Comparison of ENCODE assay signal across 20 mouse cellular contexts in genomic region chr11:103883793-103884192, GRCm38 (mm10).
DNase-seq lines count a peak whose midpoint lies in the region; ATAC-seq and TF ChIP-seq lines count a peak whose summit lies in the region.
"Had no signal": no experiment of that assay in that cellular context is flagged by ENCODE, and none has a peak within 500 bp of the region (broad histone marks: within the 10 kb centered on the region; RNA-seq: fewer than 3 reads in every experiment).

No protein-coding gene starts in this region.

- TF ChIP-seq CTCF in midbrain, postnatal 0 days (IDR thresholded peaks at IDR 0.05) = no peak

- peaks cover 26% of the 10 kb centered on the region for H3K4me1 ChIP-seq in hindbrain, embryonic 10.5 days (replicated peaks)
- peaks cover 8% of the 10 kb centered on the region for H3K4me1 ChIP-seq in hindbrain, embryonic 16.5 days (ENCODE audit: control insufficient read depth, insufficient read depth, low read depth, low read length)
- peaks cover 14% of the 10 kb centered on the region for H3K4me1 ChIP-seq in midbrain, embryonic 11.5 days (ENCODE audit: control insufficient read depth, insufficient read depth, low read length)
- H3K4me1 ChIP-seq in midbrain, postnatal 0 days (ENCODE audit: insufficient read depth, low read length) = peaks cover 13% of the 10 kb centered on the region
- peaks cover 23% of the 10 kb centered on the region for H3K4me1 ChIP-seq in midbrain, embryonic 16.5 days (ENCODE audit: control insufficient read depth, insufficient read depth, low read length)

- no peak for ATAC-seq in hindbrain, embryonic 16.5 days
- no peak for ATAC-seq in midbrain, embryonic 11.5 days (ENCODE audit: low FRiP score)
- no peak for ATAC-seq in midbrain, postnatal 0 days (ENCODE audit: low FRiP score)
- ATAC-seq in midbrain, embryonic 16.5 days = no peak
- ATAC-seq: activated CD4-positive, CD25-positive, alpha-beta regulatory T cell, adult 4 months; forebrain, postnatal 0 days; Patski had no signal

- no peaks in the 10 kb centered on the region for H3K9me3 ChIP-seq in hindbrain, embryonic 10.5 days
- no peaks in the 10 kb centered on the region for H3K9me3 ChIP-seq in hindbrain, embryonic 16.5 days (ENCODE audit: control insufficient read depth, low read length)
- H3K9me3 ChIP-seq in midbrain, embryonic 11.5 days (ENCODE audit: control insufficient read depth, low read length) = no peaks in the 10 kb centered on the region
- H3K9me3 ChIP-seq in midbrain, postnatal 0 days (ENCODE audit: low read length) = no peaks in the 10 kb centered on the region
- H3K9me3 ChIP-seq in midbrain, embryonic 16.5 days (replicated peaks; ENCODE audit: control insufficient read depth, low read length, poor library complexity, severe bottlenecking) = no peaks in the 10 kb centered on the region
- H3K9me3 ChIP-seq: forebrain, embryonic 13.5 days; heart, embryonic 12.5 days; hindbrain, embryonic 12.5 days had no signal

- no peak overlapping the region for H3K9ac ChIP-seq in hindbrain, embryonic 16.5 days (ENCODE audit: low read depth, low read length)
- no peak overlapping the region for H3K9ac ChIP-seq in midbrain, embryonic 11.5 days (ENCODE audit: low read length)
- no peak overlapping the region for H3K9ac ChIP-seq in midbrain, postnatal 0 days (replicated peaks; ENCODE audit: low read length, poor library complexity, severe bottlenecking)
- H3K9ac ChIP-seq in midbrain, embryonic 16.5 days (ENCODE audit: low read depth, low read length) = no peak overlapping the region
- H3K9ac ChIP-seq: forebrain, postnatal 0 days; heart, embryonic 12.5 days; hindbrain, embryonic 12.5 days had no signal

- peak overlapping the region; percentile 83; the same call in 1 of the 2 replicates for H3K27ac ChIP-seq in hindbrain, embryonic 10.5 days
- no peak overlapping the region for H3K27ac ChIP-seq in hindbrain, embryonic 16.5 days (ENCODE audit: low read depth, low read length)
- H3K27ac ChIP-seq in midbrain, embryonic 11.5 days (ENCODE audit: low read depth, low read length) = no peak overlapping the region
- no peak overlapping the region for H3K27ac ChIP-seq in midbrain, postnatal 0 days (ENCODE audit: low read depth, low read length)
- H3K27ac ChIP-seq in midbrain, embryonic 16.5 days (ENCODE audit: low read length) = peak overlapping the region; percentile 82
- H3K27ac ChIP-seq: forebrain, embryonic 13.5 days; heart, adult 2 months had no signal

- H3K4me2 ChIP-seq in hindbrain, embryonic 16.5 days (ENCODE audit: low read length) = no peak overlapping the region
- no peak overlapping the region for H3K4me2 ChIP-seq in midbrain, embryonic 11.5 days
- no peak overlapping the region for H3K4me2 ChIP-seq in midbrain, postnatal 0 days (ENCODE audit: low read depth, low read length, poor library complexity, severe bottlenecking)
- H3K4me2 ChIP-seq in midbrain, embryonic 16.5 days (ENCODE audit: low read length) = no peak overlapping the region
- H3K4me2 ChIP-seq: hindbrain, embryonic 12.5 days had no signal

- H3K4me3 ChIP-seq in hindbrain, embryonic 10.5 days = no peak overlapping the region
- H3K4me3 ChIP-seq in hindbrain, embryonic 16.5 days (ENCODE audit: low read length) = no peak overlapping the region
- H3K4me3 ChIP-seq in midbrain, embryonic 11.5 days (ENCODE audit: low read depth, low read length) = no peak overlapping the region
- H3K4me3 ChIP-seq in midbrain, postnatal 0 days (ENCODE audit: low read depth, low read length) = no peak overlapping the region
- no peak overlapping the region for H3K4me3 ChIP-seq in midbrain, embryonic 16.5 days (ENCODE audit: low read depth, low read length)
- H3K4me3 ChIP-seq: forebrain, embryonic 13.5 days; heart, adult 2 months; heart, embryonic 12.5 days; hindbrain, embryonic 12.5 days had no signal

- no peak for DNase-seq in hindbrain, embryonic 10.5 days (ENCODE audit: low spot score)
- DNase-seq in midbrain, embryonic 11.5 days (ENCODE audit: low spot score, missing footprints) = peak; percentile 68
- no peak for DNase-seq in midbrain, postnatal 0 days (ENCODE audit: low spot score)
- no peak for DNase-seq in cerebellum, postnatal 36 days
- no peak for DNase-seq in urinary bladder, adult 2 months (ENCODE audit: low spot score)
- DNase-seq: adrenal gland, postnatal 14 days; cerebellum, adult 11-12 months; cerebellum, adult 9-10 months; cerebellum, postnatal 25 days; forebrain, postnatal 0 days; gastrocnemius, postnatal 14 days; heart, adult 2 months; heart, postnatal 36 days had no signal

- no peaks in the 10 kb centered on the region for H3K27me3 ChIP-seq in hindbrain, embryonic 10.5 days (ENCODE audit: insufficient read depth, poor library complexity, severe bottlenecking)
- no peaks in the 10 kb centered on the region for H3K27me3 ChIP-seq in hindbrain, embryonic 16.5 days (replicated peaks; ENCODE audit: control insufficient read depth, insufficient read depth, low read length)
- no peaks in the 10 kb centered on the region for H3K27me3 ChIP-seq in midbrain, embryonic 11.5 days (ENCODE audit: control insufficient read depth, insufficient read depth, low read length)
- H3K27me3 ChIP-seq in midbrain, postnatal 0 days (ENCODE audit: insufficient read depth, low read length) = no peaks in the 10 kb centered on the region
- H3K27me3 ChIP-seq in midbrain, embryonic 16.5 days (ENCODE audit: control insufficient read depth, insufficient read depth, low read depth, low read length) = no peaks in the 10 kb centered on the region
- H3K27me3 ChIP-seq: forebrain, embryonic 13.5 days; heart, embryonic 12.5 days; hindbrain, embryonic 12.5 days; Patski had no signal

- WGBS in hindbrain, embryonic 10.5 days = 93% methylated on average over 10 of the region's 10 CpGs
- WGBS in hindbrain, embryonic 16.5 days = 93% methylated on average over 10 of the region's 10 CpGs
- WGBS in midbrain, embryonic 11.5 days = 90% methylated on average over 10 of the region's 10 CpGs
- 90% methylated on average over 10 of the region's 10 CpGs for WGBS in midbrain, postnatal 0 days
- 90% methylated on average over 10 of the region's 10 CpGs for WGBS in midbrain, embryonic 16.5 days

- H3K36me3 ChIP-seq in hindbrain, embryonic 10.5 days = peaks cover 47% of the 10 kb centered on the region
- H3K36me3 ChIP-seq in hindbrain, embryonic 16.5 days (ENCODE audit: control insufficient read depth, insufficient read depth, low read length) = peaks cover 11% of the 10 kb centered on the region
- H3K36me3 ChIP-seq in midbrain, embryonic 11.5 days (ENCODE audit: control insufficient read depth, insufficient read depth, low read length) = peaks cover 2% of the 10 kb centered on the region; the same call in 1 of the 2 replicates
- peaks cover 15% of the 10 kb centered on the region; the same call in 1 of the 2 replicates for H3K36me3 ChIP-seq in midbrain, postnatal 0 days (ENCODE audit: insufficient read depth, low read length)
- H3K36me3 ChIP-seq in midbrain, embryonic 16.5 days (ENCODE audit: control insufficient read depth, insufficient read depth, low read length) = peaks cover 15% of the 10 kb centered on the region

Comparison
In these comparisons a context has a peak if more than half of its experiments do, and no peak if none do; other contexts are left out.
1. H3K27ac ChIP-seq: peak in hindbrain, embryonic 10.5 days (single experiment) and midbrain, embryonic 16.5 days (single experiment); none in hindbrain, embryonic 16.5 days (single experiment), midbrain, embryonic 11.5 days (single experiment) and midbrain, postnatal 0 days (single experiment).